Mouse (Mus musculus) central nervous system, embryonic 11.5 days (tissue): Measurements from ENCODE around the gene Tnip3. TPM values are rescaled to one million over a fixed set of nuclear protein-coding genes. Genes with fewer than 3 reads are reported as not detected.

Source experiments
- polyA plus RNA-seq: library from polyadenylated mRNA; depleted of rRNA; stranded (reverse); fragments of >200 nt; gene quantifications from 2 replicates; pipeline ENCODE4 v1.2.3, GENCODE M21; 2012; rRNA removed

Tnip3 gene
- not detected in 2 replicates for polyA plus RNA-seq

GRCm38 (mm10) chr6:65525192-65525591, at the start of gene Tnip3:
TSS of gene Tnip3 (plus strand) at chr6:65525313.

GRCm38 (mm10) chr6:65671451-65671850, 146.3 kb downstream of the Tnip3 start, which contains the start of gene Ndnf:
TSS of gene Ndnf (plus strand) at chr6:65671590.

Other genes with a start within 250 kb of the Tnip3 start
- 2.8 and 3.1 TPM in 2 replicates for gene C130060K24Rik, start 144.2 kb upstream of the Tnip3 start, polyA plus RNA-seq
- gene Ndnf, start 146.3 kb downstream of the Tnip3 start, polyA plus RNA-seq, result 6.7 and 16.2 TPM in 2 replicates